Mouse (Mus musculus): ENCODE results near the gene Cend1.
A peak's percentile ranks its signal among the peaks of the same experiment; 100 is the strongest.

Gene Cend1

GRCm38 (mm10) chr7:141458661-141459060 lies 29.4 kb upstream of the Cend1 start:
- TF ChIP-seq GATA4 (IDR thresholded peaks at IDR 0.05; ENCODE audit: insufficient replicate concordance, low read length): no peak

- TF ChIP-seq GATA4 (IDR thresholded peaks at IDR 0.05; ENCODE audit: insufficient replicate concordance, low read length): no peak
Measured at GRCm38 (mm10) chr7:141457986-141458660, 28.8 kb upstream of the Cend1 start.

GRCm38 (mm10) chr7:141457236-141457635 lies 27.9 kb upstream of the Cend1 start:
- TF ChIP-seq GATA4 (IDR thresholded peaks at IDR 0.05; ENCODE audit: insufficient replicate concordance, low read length): no peak

- TF ChIP-seq GATA4 (IDR thresholded peaks at IDR 0.05; ENCODE audit: insufficient replicate concordance, low read length): no peak
Measured at GRCm38 (mm10) chr7:141456739-141457138, 27.4 kb upstream of the Cend1 start.

GRCm38 (mm10) chr7:141455610-141456314 lies 26.5 kb upstream of the Cend1 start:
- TF ChIP-seq GATA4 (IDR thresholded peaks at IDR 0.05; ENCODE audit: insufficient replicate concordance, low read length): peak; percentile 57; the same call in 1 of the 2 replicates

- no peak for TF ChIP-seq GATA4 (IDR thresholded peaks at IDR 0.05; ENCODE audit: insufficient replicate concordance, low read length)
Measured at GRCm38 (mm10) chr7:141454967-141455551, 25.8 kb upstream of the Cend1 start, which contains the start of gene Pnpla2. Gene Pnpla2 (plus strand): TSS chr7:141455198.

GRCm38 (mm10) chr7:141453636-141454035 lies 24.3 kb upstream of the Cend1 start:
- TF ChIP-seq GATA4 (IDR thresholded peaks at IDR 0.05; ENCODE audit: insufficient replicate concordance, low read length): no peak

GRCm38 (mm10) chr7:141451928-141452327 lies 22.6 kb upstream of the Cend1 start:
- no peak for TF ChIP-seq GATA4 (IDR thresholded peaks at IDR 0.05; ENCODE audit: insufficient replicate concordance, low read length)

GRCm38 (mm10) chr7:141447110-141447991 lies 18.1 kb upstream of the Cend1 start, which contains the start of gene Rplp2:
Gene Rplp2 (plus strand): TSS chr7:141447370.
- TF ChIP-seq GATA4 (IDR thresholded peaks at IDR 0.05; ENCODE audit: insufficient replicate concordance, low read length): peak; percentile 15; the same call in 1 of the 2 replicates

- no peak for TF ChIP-seq GATA4 (IDR thresholded peaks at IDR 0.05; ENCODE audit: insufficient replicate concordance, low read length)
Measured at GRCm38 (mm10) chr7:141443828-141444237, 14.5 kb upstream of the Cend1 start, which contains the start of gene Pidd1. Gene Pidd1 (minus strand): TSS chr7:141444025.

- no peak for TF ChIP-seq GATA4 (IDR thresholded peaks at IDR 0.05; ENCODE audit: insufficient replicate concordance, low read length)
Measured at GRCm38 (mm10) chr7:141443081-141443821, 14.0 kb upstream of the Cend1 start.

- no peak for TF ChIP-seq GATA4 (IDR thresholded peaks at IDR 0.05; ENCODE audit: insufficient replicate concordance, low read length)
Measured at GRCm38 (mm10) chr7:141442199-141442598, 12.9 kb upstream of the Cend1 start.

GRCm38 (mm10) chr7:141441460-141441859 lies 12.2 kb upstream of the Cend1 start:
- no peak for TF ChIP-seq GATA4 (IDR thresholded peaks at IDR 0.05; ENCODE audit: insufficient replicate concordance, low read length)

GRCm38 (mm10) chr7:141440613-141441012 lies 11.3 kb upstream of the Cend1 start:
- TF ChIP-seq GATA4 (IDR thresholded peaks at IDR 0.05; ENCODE audit: insufficient replicate concordance, low read length): no peak
